Mouse (Mus musculus): ENCODE data around the gene Ppp2r2c. TPM values are rescaled to one million over a fixed set of nuclear protein-coding genes. Genes with fewer than 3 reads are reported as not detected.

The Ppp2r2c gene
- polyA plus RNA-seq, 1 experiment, result not detected

DNA sequence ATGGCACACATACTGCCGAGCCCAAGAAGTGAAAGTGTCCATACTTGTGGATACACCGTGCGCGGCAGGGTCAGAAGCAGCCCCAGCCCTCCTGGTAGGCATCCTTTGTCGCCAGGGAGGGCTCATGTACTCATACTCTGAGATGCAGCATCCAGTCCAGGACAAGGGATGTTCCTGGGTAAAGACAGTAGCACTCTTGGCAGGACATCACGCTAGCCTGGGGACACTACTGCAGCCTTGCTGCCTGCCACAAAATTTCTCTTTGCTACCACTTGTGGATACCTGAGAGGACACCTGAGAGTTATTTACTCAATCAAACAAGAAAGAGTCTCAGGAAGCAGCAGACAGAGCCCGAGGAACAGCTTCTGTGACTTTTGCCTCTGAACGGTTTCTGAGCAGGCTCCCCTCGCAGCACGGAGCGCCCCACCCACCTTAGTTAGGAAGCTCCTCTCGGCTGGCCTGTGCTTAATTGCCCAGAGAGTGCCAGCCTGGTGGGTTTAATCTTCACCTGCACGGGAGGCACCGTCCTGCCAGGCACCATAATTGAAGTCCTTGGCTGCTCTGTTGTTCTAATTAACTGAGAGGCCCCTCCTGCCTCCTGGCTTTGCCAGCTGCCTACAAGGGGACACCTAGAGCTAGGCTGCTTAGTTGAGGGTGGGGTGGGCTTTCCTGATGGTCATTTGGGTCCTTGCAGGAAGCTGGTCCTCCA is 44.4 kb downstream of the Ppp2r2c start:
- TF ChIP-seq GATA1 (IDR thresholded peaks at IDR 0.05; ENCODE audit: low read length) (no peak), TAL1 (IDR thresholded peaks at IDR 0.05; ENCODE audit: low read length) (no peak)
- no peaks in the 10 kb centered on the region for H3K9me3 ChIP-seq (ENCODE audit: control insufficient read depth, low read length)
- no peaks in the 10 kb centered on the region for H3K4me1 ChIP-seq (ENCODE audit: control insufficient read depth)
- H3K36me3 ChIP-seq (ENCODE audit: control insufficient read depth), result no peaks in the 10 kb centered on the region
- no peaks in the 10 kb centered on the region; the same call in 1 of the 2 replicates for H3K27me3 ChIP-seq (ENCODE audit: control insufficient read depth)
- H3K4me3 ChIP-seq (replicated peaks), result no peak overlapping the region

DNA sequence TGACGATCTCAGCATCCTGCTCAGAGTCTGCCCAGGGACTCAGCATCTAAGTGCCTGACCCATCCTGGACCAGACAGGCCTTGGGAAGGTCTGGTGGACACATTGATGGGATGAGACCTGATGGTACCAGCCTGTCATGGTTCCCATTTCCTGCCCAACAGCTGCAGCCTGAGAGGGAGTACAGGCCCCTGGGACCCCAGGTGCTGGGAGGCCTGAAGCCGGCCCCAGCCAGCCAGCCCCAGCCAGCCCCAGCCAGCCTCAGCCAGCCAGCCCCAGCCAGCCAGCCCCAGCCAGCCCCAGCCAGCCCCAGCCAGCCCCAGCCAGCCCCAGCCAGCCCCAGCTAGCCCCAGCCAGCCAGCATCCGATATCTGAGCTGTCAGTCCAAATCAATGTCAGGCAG is 46.9 kb downstream of the Ppp2r2c start:
- H3K9me3 ChIP-seq (ENCODE audit: control insufficient read depth, low read length), result no peaks in the 10 kb centered on the region

DNA sequence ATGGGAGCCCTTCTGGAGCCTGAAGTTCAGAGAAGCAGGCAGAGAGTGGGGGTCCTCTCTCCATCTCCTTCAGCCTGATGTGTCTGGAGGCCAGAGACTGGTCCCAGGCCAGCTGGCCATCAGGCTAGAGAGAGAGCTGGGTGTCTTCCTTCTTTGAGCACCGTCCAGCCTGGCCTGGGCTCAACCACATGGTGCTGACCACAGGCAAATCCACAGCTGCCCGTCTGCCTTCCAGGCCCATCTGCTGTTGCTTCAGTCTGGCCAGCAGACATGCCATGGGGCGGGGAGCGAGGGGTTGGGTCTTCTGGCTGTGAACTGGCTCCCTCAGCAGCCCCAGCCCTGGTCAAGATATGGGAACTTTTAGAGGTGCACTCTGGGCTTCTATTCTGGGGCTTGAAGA is 48.3 kb downstream of the Ppp2r2c start:
- Histone ChIP-seq H3K9me3 (ENCODE audit: control insufficient read depth, low read length) (no peaks in the 10 kb centered on the region), H3K27me3 (ENCODE audit: control insufficient read depth) (no peaks in the 10 kb centered on the region), H3K36me3 (ENCODE audit: control insufficient read depth) (no peaks in the 10 kb centered on the region), H3K4me1 (ENCODE audit: control insufficient read depth) (no peaks in the 10 kb centered on the region), H3K4me3 (replicated peaks) (no peak overlapping the region)
- TF ChIP-seq GATA1 (IDR thresholded peaks at IDR 0.05; ENCODE audit: low read length), result no peak
- TF ChIP-seq TAL1 (IDR thresholded peaks at IDR 0.05; ENCODE audit: low read length), result no peak

More for the DNA sequence above, 46.9 kb downstream of the Ppp2r2c start:
- no peaks in the 10 kb centered on the region for H3K4me1 ChIP-seq (ENCODE audit: control insufficient read depth)
- H3K36me3 ChIP-seq (ENCODE audit: control insufficient read depth), result no peaks in the 10 kb centered on the region
- H3K27me3 ChIP-seq (ENCODE audit: control insufficient read depth), result no peaks in the 10 kb centered on the region; the same call in 1 of the 2 replicates
- H3K4me3 ChIP-seq (replicated peaks), result no peak overlapping the region
- TF ChIP-seq GATA1 (IDR thresholded peaks at IDR 0.05; ENCODE audit: low read length) (no peak), TAL1 (IDR thresholded peaks at IDR 0.05; ENCODE audit: low read length) (no peak)

DNA sequence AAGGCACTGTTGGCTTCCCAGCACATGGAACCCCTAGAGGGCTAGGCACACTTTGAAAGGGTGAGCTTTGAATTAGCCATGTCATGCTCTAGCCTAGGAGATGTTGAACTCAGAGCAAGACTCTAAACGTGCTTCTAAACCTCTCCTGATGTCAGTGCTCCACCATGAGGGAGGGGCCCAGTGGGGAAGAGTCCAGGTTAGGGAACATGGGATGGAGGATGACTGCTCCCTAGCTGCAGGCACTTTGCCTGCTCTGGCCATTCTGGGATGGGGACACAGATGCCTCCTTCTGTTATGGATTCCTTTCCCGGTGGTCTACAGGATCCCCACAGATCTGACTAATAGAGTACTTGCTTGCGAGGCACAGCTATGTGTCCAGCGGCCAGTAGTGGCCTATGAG is 48.9 kb downstream of the Ppp2r2c start:
- H3K4me3 ChIP-seq (replicated peaks), result no peak overlapping the region
- no peaks in the 10 kb centered on the region for H3K4me1 ChIP-seq (ENCODE audit: control insufficient read depth)
- no peaks in the 10 kb centered on the region for H3K9me3 ChIP-seq (ENCODE audit: control insufficient read depth, low read length)
- no peaks in the 10 kb centered on the region for H3K27me3 ChIP-seq (ENCODE audit: control insufficient read depth)
- TF ChIP-seq TAL1 (IDR thresholded peaks at IDR 0.05; ENCODE audit: low read length), result no peak
- TF ChIP-seq GATA1 (IDR thresholded peaks at IDR 0.05; ENCODE audit: low read length), result no peak
- H3K36me3 ChIP-seq (ENCODE audit: control insufficient read depth), result no peaks in the 10 kb centered on the region

DNA sequence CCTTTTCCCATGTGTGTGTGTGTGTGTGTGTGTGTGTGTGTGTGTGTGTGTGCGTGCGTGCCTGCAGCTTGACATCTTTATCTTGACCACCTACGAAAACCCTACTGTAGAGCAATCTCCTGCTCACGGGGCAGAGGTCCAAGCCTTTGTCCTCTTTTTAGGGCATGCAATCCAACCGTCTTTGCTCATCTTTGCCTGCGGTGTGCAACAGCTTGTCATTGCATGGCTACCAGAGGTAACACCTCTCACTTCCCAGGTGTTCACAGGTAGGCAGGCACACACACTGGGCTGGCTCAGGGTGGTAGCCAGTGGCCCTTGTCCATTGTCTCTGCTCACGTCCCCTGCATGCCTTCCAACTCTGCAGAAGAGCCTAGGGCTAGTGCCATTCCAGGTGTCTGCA is 49.7 kb downstream of the Ppp2r2c start:
- Histone ChIP-seq H3K27me3 (ENCODE audit: control insufficient read depth) (no peaks in the 10 kb centered on the region), H3K4me1 (ENCODE audit: control insufficient read depth) (no peaks in the 10 kb centered on the region), H3K9me3 (ENCODE audit: control insufficient read depth, low read length) (no peaks in the 10 kb centered on the region), H3K4me3 (replicated peaks) (no peak overlapping the region), H3K36me3 (ENCODE audit: control insufficient read depth) (no peaks in the 10 kb centered on the region)
- TF ChIP-seq GATA1 (IDR thresholded peaks at IDR 0.05; ENCODE audit: low read length) (no peak), TAL1 (IDR thresholded peaks at IDR 0.05; ENCODE audit: low read length) (no peak)

DNA sequence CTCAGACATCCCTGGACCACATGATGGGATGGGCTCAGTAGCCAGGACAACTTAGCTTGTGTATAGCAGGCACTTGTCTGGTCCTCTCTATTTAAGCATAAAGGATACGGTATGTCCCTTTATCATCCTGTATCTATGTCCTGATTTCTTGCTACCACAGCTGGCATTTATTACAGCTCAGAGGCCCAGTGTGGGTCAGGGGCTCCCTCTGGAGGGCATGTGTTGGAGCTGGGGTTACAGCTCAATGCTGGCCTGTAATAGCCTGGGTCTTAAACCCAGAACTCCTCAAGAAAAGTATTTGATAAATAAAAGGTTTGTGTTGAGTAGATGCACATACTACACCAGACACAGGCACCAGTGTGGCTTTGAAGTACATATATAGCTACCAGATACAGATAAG is 51.8 kb downstream of the Ppp2r2c start:
- H3K36me3 ChIP-seq (ENCODE audit: control insufficient read depth), result no peaks in the 10 kb centered on the region
- H3K27me3 ChIP-seq (ENCODE audit: control insufficient read depth), result no peaks in the 10 kb centered on the region
- no peak overlapping the region for H3K4me3 ChIP-seq (replicated peaks)
- H3K9me3 ChIP-seq (ENCODE audit: control insufficient read depth, low read length), result no peaks in the 10 kb centered on the region
- TF ChIP-seq TAL1 (IDR thresholded peaks at IDR 0.05; ENCODE audit: low read length), result no peak
- no peak for TF ChIP-seq GATA1 (IDR thresholded peaks at IDR 0.05; ENCODE audit: low read length)
- no peaks in the 10 kb centered on the region for H3K4me1 ChIP-seq (ENCODE audit: control insufficient read depth)

DNA sequence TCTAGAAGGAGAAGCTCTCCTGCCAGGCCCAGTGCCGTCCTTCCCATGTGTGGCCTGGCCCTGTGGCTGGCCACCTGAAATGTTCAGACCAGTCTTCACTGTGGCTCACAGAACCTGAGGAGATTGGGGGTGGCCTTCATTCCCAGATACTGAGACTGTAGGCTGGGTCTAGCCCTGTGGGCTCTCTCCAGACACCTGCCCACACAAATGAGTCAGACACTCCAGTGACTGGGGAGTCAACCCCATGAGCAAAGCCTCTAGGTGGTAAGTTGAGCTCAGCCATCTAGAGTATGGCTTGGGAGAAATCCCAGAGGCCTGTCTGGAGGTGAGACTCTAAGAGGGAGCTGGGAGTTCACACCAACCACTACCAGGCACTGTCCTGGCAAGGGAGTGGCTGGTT is 53.6 kb downstream of the Ppp2r2c start:
- TF ChIP-seq TAL1 (IDR thresholded peaks at IDR 0.05; ENCODE audit: low read length) (no peak), GATA1 (IDR thresholded peaks at IDR 0.05; ENCODE audit: low read length) (no peak)
- no peaks in the 10 kb centered on the region for H3K4me1 ChIP-seq (ENCODE audit: control insufficient read depth)
- no peaks in the 10 kb centered on the region for H3K27me3 ChIP-seq (ENCODE audit: control insufficient read depth)
- no peaks in the 10 kb centered on the region for H3K36me3 ChIP-seq (ENCODE audit: control insufficient read depth)
- no peak overlapping the region for H3K4me3 ChIP-seq (replicated peaks)
- H3K9me3 ChIP-seq (ENCODE audit: control insufficient read depth, low read length), result no peaks in the 10 kb centered on the region

- no peaks in the 10 kb centered on the region for H3K36me3 ChIP-seq (ENCODE audit: control insufficient read depth)
Measured at GRCm38 (mm10) chr5:36922811-36923210, 54.5 kb downstream of the Ppp2r2c start.

GRCm38 (mm10) chr5:36923826-36924700 is 55.8 kb downstream of the Ppp2r2c start:
- Histone ChIP-seq H3K36me3 (ENCODE audit: control insufficient read depth) (no peaks in the 10 kb centered on the region), H3K9me3 (ENCODE audit: control insufficient read depth, low read length) (no peaks in the 10 kb centered on the region), H3K4me1 (ENCODE audit: control insufficient read depth) (no peaks in the 10 kb centered on the region), H3K4me3 (replicated peaks) (no peak overlapping the region), H3K27me3 (ENCODE audit: control insufficient read depth) (no peaks in the 10 kb centered on the region)
- TF ChIP-seq GATA1 (IDR thresholded peaks at IDR 0.05; ENCODE audit: low read length), result no peak

More at GRCm38 (mm10) chr5:36922811-36923210, 54.5 kb downstream of the Ppp2r2c start:
- H3K9me3 ChIP-seq (ENCODE audit: control insufficient read depth, low read length), result no peaks in the 10 kb centered on the region
- H3K4me1 ChIP-seq (ENCODE audit: control insufficient read depth), result no peaks in the 10 kb centered on the region
- no peaks in the 10 kb centered on the region for H3K27me3 ChIP-seq (ENCODE audit: control insufficient read depth)
- TF ChIP-seq TAL1 (IDR thresholded peaks at IDR 0.05; ENCODE audit: low read length), result no peak
- TF ChIP-seq GATA1 (IDR thresholded peaks at IDR 0.05; ENCODE audit: low read length), result no peak
- H3K4me3 ChIP-seq (replicated peaks), result no peak overlapping the region

Measured in erythroblast, embryonic 14.5 days (primary cell).